Mouse (Mus musculus): Measurements from ENCODE around the gene Ocel1.

GRCm38 (mm10) chr8:71397701-71398100 is 26.6 kb downstream of the Ocel1 start:
- no peak for TF ChIP-seq CTCF (IDR thresholded peaks at IDR 0.05; ENCODE audit: low read depth, low read length)
- TF ChIP-seq POLR2A (IDR thresholded peaks at IDR 0.05; ENCODE audit: extremely low read depth, insufficient read depth, low read length): no peak
